ENCODE assay signal across 21 mouse cellular contexts in the genomic region with DNA sequence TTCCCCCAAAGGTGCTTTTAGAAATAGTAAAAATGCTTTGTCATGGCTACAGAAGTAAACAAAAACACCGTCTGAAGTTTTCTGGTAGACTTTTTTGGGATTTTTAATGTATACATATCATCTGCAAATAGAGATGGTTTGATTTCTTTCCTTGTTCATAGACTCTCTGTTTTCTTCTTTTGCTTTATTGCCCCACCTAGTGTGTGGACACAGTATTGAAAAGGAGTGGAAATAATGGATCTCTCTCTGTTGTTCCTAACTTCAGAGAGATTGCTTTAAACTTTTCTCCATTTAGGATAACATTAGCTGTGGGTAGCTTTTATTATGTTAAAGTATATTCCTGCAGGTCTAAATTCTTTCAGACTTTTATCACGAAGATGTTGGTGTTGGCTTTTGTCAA. TPM values are rescaled to one million over a fixed set of nuclear protein-coding genes. Genes with fewer than 3 reads are reported as not detected.
A peak's percentile ranks its signal among the peaks of the same experiment; 100 is the strongest.
DNase-seq lines count a peak whose midpoint lies in the region; ATAC-seq and TF ChIP-seq lines count a peak whose summit lies in the region.
"Had no signal": no experiment of that assay in that cellular context is flagged by ENCODE, and none has a peak within 500 bp of the region (broad histone marks: within the 10 kb centered on the region; RNA-seq: fewer than 3 reads in every experiment).

No protein-coding gene starts in this region.

- H3K4me1 ChIP-seq in forebrain, postnatal 0 days (ENCODE audit: insufficient read depth), result no peaks in the 10 kb centered on the region
- H3K4me1 ChIP-seq in forebrain, embryonic 10.5 days, result no peaks in the 10 kb centered on the region
- peaks cover 0 to 9% of the 10 kb centered on the region in 2 experiments; a peak in 2 of 4 replicates for H3K4me1 ChIP-seq in CH12.LX (ENCODE audit: control insufficient read depth in 1 of 2, insufficient read depth in 2 of 2)
- no peaks in the 10 kb centered on the region for H3K4me1 ChIP-seq in hindbrain, embryonic 12.5 days
- H3K4me1 ChIP-seq: embryonic facial prominence, embryonic 12.5 days; limb, embryonic 13.5 days; midbrain, embryonic 12.5 days had no signal

- no peaks in the 10 kb centered on the region for H3K27me3 ChIP-seq in forebrain, postnatal 0 days (ENCODE audit: insufficient read depth, low read length)
- H3K27me3 ChIP-seq in forebrain, embryonic 10.5 days (ENCODE audit: poor library complexity, severe bottlenecking), result no peaks in the 10 kb centered on the region
- no peaks in the 10 kb centered on the region for H3K27me3 ChIP-seq in CH12.LX (replicated peaks)
- no peaks in the 10 kb centered on the region for H3K27me3 ChIP-seq in hindbrain, embryonic 12.5 days
- H3K27me3 ChIP-seq: embryonic facial prominence, embryonic 12.5 days; limb, embryonic 13.5 days; midbrain, embryonic 12.5 days had no signal

- dilution Hi-C loops in CH12.LX (cut with MboI; ENCODE audit: extremely low pct_ligation_motif_present, extremely low pct_unique_long_range_greater_than_20kb, low sequenced_read_pairs), result no loop called here

- TF ChIP-seq POLR2A in CH12.LX (IDR thresholded peaks at IDR 0.05; ENCODE audit: low read depth, low read length), result no peak

- in situ Hi-C loops in CH12.LX (cut with MboI; ENCODE audit: low pct_ligation_motif_present, low pct_unique_long_range_greater_than_20kb, low sequenced_read_pairs), result no loop called here

- H3K9ac ChIP-seq in forebrain, postnatal 0 days, result no peak overlapping the region
- H3K9ac ChIP-seq in CH12.LX (ENCODE audit: insufficient read depth, low read depth), result no peak overlapping the region
- no peak overlapping the region for H3K9ac ChIP-seq in hindbrain, embryonic 12.5 days
- H3K9ac ChIP-seq: embryonic facial prominence, embryonic 12.5 days; limb, embryonic 13.5 days; midbrain, embryonic 12.5 days had no signal

- H3K79me2 ChIP-seq in CH12.LX (replicated peaks; ENCODE audit: control insufficient read depth, extremely low read depth, insufficient read depth, poor library complexity, severe bottlenecking), result no peaks in the 10 kb centered on the region

- H3K36me3 ChIP-seq in forebrain, postnatal 0 days (ENCODE audit: insufficient read depth), result no peaks in the 10 kb centered on the region
- no peaks in the 10 kb centered on the region for H3K36me3 ChIP-seq in forebrain, embryonic 10.5 days (replicated peaks)
- H3K36me3 ChIP-seq in CH12.LX (replicated peaks in 1 of 2; ENCODE audit: control insufficient read depth in 1 of 2, insufficient read depth in 1 of 2, low read length in 1 of 2), result no peaks in the 10 kb centered on the region
- no peaks in the 10 kb centered on the region for H3K36me3 ChIP-seq in hindbrain, embryonic 12.5 days
- H3K36me3 ChIP-seq: embryonic facial prominence, embryonic 12.5 days; limb, embryonic 13.5 days; midbrain, embryonic 12.5 days had no signal

- peak; percentile 62 for TF ChIP-seq RAD21 in CH12.LX (IDR thresholded peaks at IDR 0.05; ENCODE audit: low read depth, low read length)

- H3K27ac ChIP-seq in forebrain, postnatal 0 days (ENCODE audit: low read depth, low read length), result no peak overlapping the region
- no peak overlapping the region for H3K27ac ChIP-seq in forebrain, embryonic 10.5 days
- H3K27ac ChIP-seq in left cerebral cortex, adult 2 months, result no peak overlapping the region
- no peak overlapping the region for H3K27ac ChIP-seq in CH12.LX (ENCODE audit: insufficient read depth, low read depth)
- H3K27ac ChIP-seq in hindbrain, embryonic 12.5 days, result no peak overlapping the region
- H3K27ac ChIP-seq: embryonic facial prominence, embryonic 12.5 days; limb, embryonic 13.5 days; midbrain, embryonic 12.5 days had no signal

- H3K9me3 ChIP-seq in forebrain, postnatal 0 days (ENCODE audit: low read length), result no peaks in the 10 kb centered on the region
- no peaks in the 10 kb centered on the region for H3K9me3 ChIP-seq in forebrain, embryonic 10.5 days
- H3K9me3 ChIP-seq in CH12.LX (replicated peaks; ENCODE audit: low read length), result no peaks in the 10 kb centered on the region
- H3K9me3 ChIP-seq in hindbrain, embryonic 12.5 days (replicated peaks), result no peaks in the 10 kb centered on the region
- H3K9me3 ChIP-seq: embryonic facial prominence, embryonic 12.5 days; limb, embryonic 13.5 days; midbrain, embryonic 12.5 days had no signal

- no peak for TF ChIP-seq EP300 in CH12.LX (IDR thresholded peaks at IDR 0.05; ENCODE audit: low read length)

- no peak overlapping the region for H3K4me2 ChIP-seq in forebrain, postnatal 0 days (ENCODE audit: low read depth)
- no peak overlapping the region for H3K4me2 ChIP-seq in CH12.LX (ENCODE audit: insufficient read depth, low read depth, poor library complexity, severe bottlenecking)
- no peak overlapping the region for H3K4me2 ChIP-seq in hindbrain, embryonic 12.5 days (replicated peaks)
- H3K4me2 ChIP-seq: embryonic facial prominence, embryonic 12.5 days; limb, embryonic 13.5 days; midbrain, embryonic 12.5 days had no signal

- TF ChIP-seq CTCF in forebrain, postnatal 0 days (IDR thresholded peaks at IDR 0.05; ENCODE audit: low read depth), result peak; percentile 53
- TF ChIP-seq CTCF in left cerebral cortex, adult 2 months (IDR thresholded peaks at IDR 0.05), result peak; percentile 45
- peak in 1 of 2 experiments; percentile 65; a peak in 2 of 4 replicates for TF ChIP-seq CTCF in CH12.LX (conservative IDR thresholded peaks at IDR 0.05 in 1 of 2, IDR thresholded peaks at IDR 0.05 in 1 of 2; ENCODE audit: low read depth in 2 of 2, low read length in 2 of 2)

- WGBS in forebrain, postnatal 0 days, result 31% methylated on average over 2 of the region's 2 CpGs
- 30% methylated on average over 2 of the region's 2 CpGs for WGBS in forebrain, embryonic 10.5 days
- WGBS in hindbrain, embryonic 12.5 days, result 22% methylated on average over 2 of the region's 2 CpGs

- H3K4me3 ChIP-seq in forebrain, postnatal 0 days (ENCODE audit: low read depth, low read length), result no peak overlapping the region
- no peak overlapping the region for H3K4me3 ChIP-seq in forebrain, embryonic 10.5 days
- H3K4me3 ChIP-seq in left cerebral cortex, adult 2 months, result no peak overlapping the region
- no peak overlapping the region for H3K4me3 ChIP-seq in CH12.LX (replicated peaks in 1 of 3; ENCODE audit: low read depth in 2 of 3, low read length in 2 of 3, poor library complexity in 1 of 3)
- H3K4me3 ChIP-seq in hindbrain, embryonic 12.5 days, result no peak overlapping the region
- H3K4me3 ChIP-seq: embryonic facial prominence, embryonic 12.5 days; limb, embryonic 13.5 days; midbrain, embryonic 12.5 days had no signal

- intact Hi-C loops in left cerebral cortex, adult 2 months (cut with DNase I), result no loop called here
- intact Hi-C loops in left cerebral cortex, postnatal 14 days (cut with DNase I), result no loop called here

- ATAC-seq in forebrain, postnatal 0 days, result no peak
- ATAC-seq in hindbrain, embryonic 12.5 days (ENCODE audit: low FRiP score), result no peak

- DNase-seq in forebrain, postnatal 0 days, result peak; percentile 8
- no peak for DNase-seq in forebrain, embryonic 10.5 days (ENCODE audit: extremely low spot score, low spot score)
- DNase-seq in left cerebral cortex, adult 2 months (ENCODE audit: extremely low spot score in 1 of 2, low spot score in 2 of 2), result no peak
- no peak for DNase-seq in left cerebral cortex, postnatal 14 days (ENCODE audit: low spot score in 2 of 2)
- peak; percentile 16 for DNase-seq in CH12.LX (ENCODE audit: extremely low read depth)
- DNase-seq in mesoderm, embryonic 11.5 days (ENCODE audit: low read depth, low spot score), result peak; percentile 2
- no peak for DNase-seq in yolk sac, embryonic 10.5 days (ENCODE audit: low spot score)
- DNase-seq: cerebellum, adult 9-11 months; heart, postnatal 4 days; kidney, adult 11 months; spleen, adult 18-20 months; thymus, postnatal 4 days had no signal

RNA-seq across cellular contexts. Expression of a gene that starts 2.3 kb away (rescaled TPM):
- total RNA-seq in forebrain, postnatal 0 days (2014; rRNA removed), result not detected in 2 replicates
- polyA plus RNA-seq in forebrain, postnatal 0 days (2015; fragmentation: Nextera tagmentation; extraction: Ambion mirVana), result not detected in 2 replicates
- polyA plus RNA-seq in forebrain, embryonic 10.5 days (2016; fragmentation: Nextera tagmentation; extraction: Ambion mirVana), result not detected in 2 replicates
- not detected for total RNA-seq in left cerebral cortex, adult 2 months (2021)
- total RNA-seq in left cerebral cortex, postnatal 14 days (2021), result not detected
- not detected in 2 replicates for total RNA-seq in CH12.LX (2012; rRNA removed)
- total RNA-seq in CH12.LX (2014; rRNA removed), result not detected in 2 replicates
- not detected in 2 replicates for polyA plus RNA-seq in CH12.LX (2012; ENCODE audit: insufficient read length, low read depth)
- not detected in 2 replicates for polyA plus RNA-seq in hindbrain, embryonic 12.5 days (2016; fragmentation: Nextera tagmentation; extraction: Ambion mirVana)
- total RNA-seq: gastrocnemius, adult 8-10 months; heart, postnatal 4 days; left cerebral cortex, adult 18-20 months had no signal
- polyA plus RNA-seq: embryonic facial prominence, embryonic 12.5 days; large intestine, adult 2 months; limb, embryonic 13.5 days; lung, embryonic 16.5 days; midbrain, embryonic 12.5 days; neural tube, embryonic 11.5 days had no signal

RNA-seq across cellular contexts. Expression of a gene that starts 34.0 kb away (rescaled TPM):
- not detected in 2 replicates for total RNA-seq in forebrain, postnatal 0 days (2014; rRNA removed)
- not detected in 2 replicates for polyA plus RNA-seq in forebrain, postnatal 0 days (2015; fragmentation: Nextera tagmentation; extraction: Ambion mirVana)
- 0.20 TPM in 1 of 2 replicates, not detected in the other for polyA plus RNA-seq in forebrain, embryonic 10.5 days (2016; fragmentation: Nextera tagmentation; extraction: Ambion mirVana)
- total RNA-seq in left cerebral cortex, adult 2 months (2021), result not detected
- not detected for total RNA-seq in left cerebral cortex, postnatal 14 days (2021)
- total RNA-seq in CH12.LX (2012; rRNA removed) (not detected in 2 replicates), CH12.LX (2014; rRNA removed) (not detected in 2 replicates)
- polyA plus RNA-seq in CH12.LX (2012; ENCODE audit: insufficient read length, low read depth), result not detected in 2 replicates
- polyA plus RNA-seq in hindbrain, embryonic 12.5 days (2016; fragmentation: Nextera tagmentation; extraction: Ambion mirVana), result not detected in 2 replicates
- total RNA-seq: gastrocnemius, adult 8-10 months; heart, postnatal 4 days; left cerebral cortex, adult 18-20 months had no signal
- polyA plus RNA-seq: embryonic facial prominence, embryonic 12.5 days; large intestine, adult 2 months; limb, embryonic 13.5 days; lung, embryonic 16.5 days; midbrain, embryonic 12.5 days; neural tube, embryonic 11.5 days had no signal

RNA-seq across cellular contexts. Expression of a gene that starts 43.8 kb away (rescaled TPM):
- 15.8 and 16.6 TPM in 2 replicates for total RNA-seq in forebrain, postnatal 0 days (2014; rRNA removed)
- polyA plus RNA-seq in forebrain, postnatal 0 days (2015; fragmentation: Nextera tagmentation; extraction: Ambion mirVana), result 13.6 and 14.8 TPM in 2 replicates
- 28.0 and 28.6 TPM in 2 replicates for polyA plus RNA-seq in forebrain, embryonic 10.5 days (2016; fragmentation: Nextera tagmentation; extraction: Ambion mirVana)
- total RNA-seq in left cerebral cortex, adult 2 months (2021), result 1 to 10 TPM; 9.0 to 9.6 TPM
- 1 to 10 TPM; 7.3 to 8.8 TPM for total RNA-seq in left cerebral cortex, postnatal 14 days (2021)
- total RNA-seq in CH12.LX (2012; rRNA removed), result 15.4 and 16.0 TPM in 2 replicates
- total RNA-seq in CH12.LX (2014; rRNA removed), result 18.9 and 21.5 TPM in 2 replicates
- polyA plus RNA-seq in CH12.LX (2012; ENCODE audit: insufficient read length, low read depth), result 18.3 and 20.2 TPM in 2 replicates
- polyA plus RNA-seq in hindbrain, embryonic 12.5 days (2016; fragmentation: Nextera tagmentation; extraction: Ambion mirVana), result 21.8 and 22.3 TPM in 2 replicates

RNA-seq across cellular contexts. Expression of a gene that starts 43.9 kb away (rescaled TPM):
- total RNA-seq in forebrain, postnatal 0 days (2014; rRNA removed), result 0.62 and 2.6 TPM in 2 replicates
- polyA plus RNA-seq in forebrain, postnatal 0 days (2015; fragmentation: Nextera tagmentation; extraction: Ambion mirVana), result 0.67 and 0.90 TPM in 2 replicates
- polyA plus RNA-seq in forebrain, embryonic 10.5 days (2016; fragmentation: Nextera tagmentation; extraction: Ambion mirVana), result 2.0 and 2.5 TPM in 2 replicates
- under 1 TPM; 0.34 to 0.98 TPM for total RNA-seq in left cerebral cortex, adult 2 months (2021)
- total RNA-seq in left cerebral cortex, postnatal 14 days (2021), result under 1 TPM; 0.59 to 0.64 TPM
- total RNA-seq in CH12.LX (2012; rRNA removed), result 0.17 and 1.0 TPM in 2 replicates
- 0.24 and 0.59 TPM in 2 replicates for total RNA-seq in CH12.LX (2014; rRNA removed)
- 0.41 and 0.68 TPM in 2 replicates for polyA plus RNA-seq in CH12.LX (2012; ENCODE audit: insufficient read length, low read depth)
- 2.0 and 2.3 TPM in 2 replicates for polyA plus RNA-seq in hindbrain, embryonic 12.5 days (2016; fragmentation: Nextera tagmentation; extraction: Ambion mirVana)
- total RNA-seq: gastrocnemius, adult 8-10 months had no signal
- polyA plus RNA-seq: large intestine, adult 2 months had no signal

RNA-seq across cellular contexts. Expression of a gene that starts 55.6 kb away (rescaled TPM):
- 18.8 and 19.2 TPM in 2 replicates for total RNA-seq in forebrain, postnatal 0 days (2014; rRNA removed)
- 13.9 and 15.2 TPM in 2 replicates for polyA plus RNA-seq in forebrain, postnatal 0 days (2015; fragmentation: Nextera tagmentation; extraction: Ambion mirVana)
- 20.4 and 22.9 TPM in 2 replicates for polyA plus RNA-seq in forebrain, embryonic 10.5 days (2016; fragmentation: Nextera tagmentation; extraction: Ambion mirVana)
- 10 to 100 TPM; 11.9 to 12.6 TPM for total RNA-seq in left cerebral cortex, adult 2 months (2021)
- total RNA-seq in left cerebral cortex, postnatal 14 days (2021), result 10 to 100 TPM; 10.6 to 11.1 TPM
- total RNA-seq in CH12.LX (2012; rRNA removed) (18.0 and 22.5 TPM in 2 replicates), CH12.LX (2014; rRNA removed) (40.8 and 45.2 TPM in 2 replicates)
- 21.8 and 22.1 TPM in 2 replicates for polyA plus RNA-seq in CH12.LX (2012; ENCODE audit: insufficient read length, low read depth)
- 16.3 and 16.7 TPM in 2 replicates for polyA plus RNA-seq in hindbrain, embryonic 12.5 days (2016; fragmentation: Nextera tagmentation; extraction: Ambion mirVana)

Comparison
In these comparisons a context has a peak if more than half of its experiments do, and no peak if none do; other contexts are left out.
1. DNase-seq: peak in forebrain, postnatal 0 days (single experiment), CH12.LX (single experiment) and mesoderm, embryonic 11.5 days (single experiment); none in forebrain, embryonic 10.5 days (single experiment), left cerebral cortex, adult 2 months (0 of 2), left cerebral cortex, postnatal 14 days (0 of 2) and yolk sac, embryonic 10.5 days (single experiment).